Mouse (Mus musculus): ENCODE data around the gene Anxa4. TPM values are rescaled to one million over a fixed set of nuclear protein-coding genes. Genes with fewer than 3 reads are reported as not detected.

The Anxa4 gene
- polyA plus RNA-seq, 1 experiment = 7.1 TPM

GRCm38 (mm10) chr6:86823051-86823431 is 29.7 kb upstream of the Anxa4 start:
- Histone ChIP-seq H3K27ac (ENCODE audit: insufficient read depth, low read length) (0 out of 2 replicates have a peak overlapping the region, but pooled peaks have one; percentile 7), H3K4me3 (ENCODE audit: insufficient read depth, low read length) (0 out of 2 replicates have a peak overlapping the region, but pooled peaks have one; percentile 12), H3K4me1 (ENCODE audit: control insufficient read depth, insufficient read depth, low read length) (peaks cover 8% of the 10 kb centered on the region; the same call in 1 of the 2 replicates)
- TF ChIP-seq CTCF (IDR thresholded peaks at IDR 0.05; ENCODE audit: extremely low read depth, insufficient read depth, low read length) (no peak), POLR2A (IDR thresholded peaks at IDR 0.05; ENCODE audit: extremely low read depth, insufficient read depth, low read length) (no peak)

GRCm38 (mm10) chr6:86822285-86823050 is 29.1 kb upstream of the Anxa4 start:
- no peak for TF ChIP-seq CTCF (IDR thresholded peaks at IDR 0.05; ENCODE audit: extremely low read depth, insufficient read depth, low read length)
- TF ChIP-seq POLR2A (IDR thresholded peaks at IDR 0.05; ENCODE audit: extremely low read depth, insufficient read depth, low read length) = peak; percentile 38; the same call in 1 of the 2 replicates
- H3K27ac ChIP-seq (ENCODE audit: insufficient read depth, low read length) = peak overlapping the region; percentile 61
- H3K4me3 ChIP-seq (ENCODE audit: insufficient read depth, low read length) = peak overlapping the region; percentile 12
- peaks cover 8% of the 10 kb centered on the region; the same call in 1 of the 2 replicates for H3K4me1 ChIP-seq (ENCODE audit: control insufficient read depth, insufficient read depth, low read length)

GRCm38 (mm10) chr6:86820690-86821089 is 27.3 kb upstream of the Anxa4 start:
- no peak for TF ChIP-seq POLR2A (IDR thresholded peaks at IDR 0.05; ENCODE audit: extremely low read depth, insufficient read depth, low read length)
- peak; percentile 33; the same call in 1 of the 2 replicates for TF ChIP-seq CTCF (IDR thresholded peaks at IDR 0.05; ENCODE audit: extremely low read depth, insufficient read depth, low read length)
- H3K4me3 ChIP-seq (ENCODE audit: insufficient read depth, low read length) = no peak overlapping the region
- no peak overlapping the region for H3K27ac ChIP-seq (ENCODE audit: insufficient read depth, low read length)
- H3K4me1 ChIP-seq (ENCODE audit: control insufficient read depth, insufficient read depth, low read length) = peaks cover 9% of the 10 kb centered on the region

- H3K4me1 ChIP-seq (ENCODE audit: control insufficient read depth, insufficient read depth, low read length) = peaks cover 12% of the 10 kb centered on the region
- H3K4me3 ChIP-seq (ENCODE audit: insufficient read depth, low read length) = no peak overlapping the region
- no peak for TF ChIP-seq POLR2A (IDR thresholded peaks at IDR 0.05; ENCODE audit: extremely low read depth, insufficient read depth, low read length)
- no peak for TF ChIP-seq CTCF (IDR thresholded peaks at IDR 0.05; ENCODE audit: extremely low read depth, insufficient read depth, low read length)
- no peak overlapping the region for H3K27ac ChIP-seq (ENCODE audit: insufficient read depth, low read length)
These were observed 26.5 kb upstream of the Anxa4 start for GRCm38 (mm10) chr6:86819926-86820325.

- H3K4me3 ChIP-seq (ENCODE audit: insufficient read depth, low read length) = no peak overlapping the region
- no peak overlapping the region for H3K27ac ChIP-seq (ENCODE audit: insufficient read depth, low read length)
- no peak for TF ChIP-seq POLR2A (IDR thresholded peaks at IDR 0.05; ENCODE audit: extremely low read depth, insufficient read depth, low read length)
- TF ChIP-seq CTCF (IDR thresholded peaks at IDR 0.05; ENCODE audit: extremely low read depth, insufficient read depth, low read length) = no peak
- peaks cover 13% of the 10 kb centered on the region for H3K4me1 ChIP-seq (ENCODE audit: control insufficient read depth, insufficient read depth, low read length)
These were observed 25.5 kb upstream of the Anxa4 start for GRCm38 (mm10) chr6:86818914-86819313.

- Histone ChIP-seq H3K4me1 (ENCODE audit: control insufficient read depth, insufficient read depth, low read length) (peaks cover 6% of the 10 kb centered on the region), H3K27ac (ENCODE audit: insufficient read depth, low read length) (no peak overlapping the region), H3K4me3 (ENCODE audit: insufficient read depth, low read length) (no peak overlapping the region)
- TF ChIP-seq POLR2A (IDR thresholded peaks at IDR 0.05; ENCODE audit: extremely low read depth, insufficient read depth, low read length) = no peak
- TF ChIP-seq CTCF (IDR thresholded peaks at IDR 0.05; ENCODE audit: extremely low read depth, insufficient read depth, low read length) = peak; percentile 24; the same call in 1 of the 2 replicates
These were observed 23.2 kb upstream of the Anxa4 start for GRCm38 (mm10) chr6:86816586-86816985.

- H3K27ac ChIP-seq (ENCODE audit: insufficient read depth, low read length) = peak overlapping the region; percentile 4; the same call in 1 of the 2 replicates
- TF ChIP-seq CTCF (IDR thresholded peaks at IDR 0.05; ENCODE audit: extremely low read depth, insufficient read depth, low read length) = no peak
- no peak for TF ChIP-seq POLR2A (IDR thresholded peaks at IDR 0.05; ENCODE audit: extremely low read depth, insufficient read depth, low read length)
- H3K4me1 ChIP-seq (ENCODE audit: control insufficient read depth, insufficient read depth, low read length) = peaks cover 6% of the 10 kb centered on the region
- H3K4me3 ChIP-seq (ENCODE audit: insufficient read depth, low read length) = no peak overlapping the region
These were observed 22.1 kb upstream of the Anxa4 start for GRCm38 (mm10) chr6:86815436-86815835.

- H3K4me1 ChIP-seq (ENCODE audit: control insufficient read depth, insufficient read depth, low read length) = peaks cover 6% of the 10 kb centered on the region
- no peak overlapping the region for H3K4me3 ChIP-seq (ENCODE audit: insufficient read depth, low read length)
- TF ChIP-seq POLR2A (IDR thresholded peaks at IDR 0.05; ENCODE audit: extremely low read depth, insufficient read depth, low read length) (no peak), CTCF (IDR thresholded peaks at IDR 0.05; ENCODE audit: extremely low read depth, insufficient read depth, low read length) (no peak)
- H3K27ac ChIP-seq (ENCODE audit: insufficient read depth, low read length) = peak overlapping the region; percentile 4; the same call in 1 of the 2 replicates
These were observed 21.5 kb upstream of the Anxa4 start for GRCm38 (mm10) chr6:86814926-86815325.

GRCm38 (mm10) chr6:86813341-86813740 is 20.0 kb upstream of the Anxa4 start:
- peaks cover 6% of the 10 kb centered on the region for H3K4me1 ChIP-seq (ENCODE audit: control insufficient read depth, insufficient read depth, low read length)
- no peak overlapping the region for H3K4me3 ChIP-seq (ENCODE audit: insufficient read depth, low read length)
- TF ChIP-seq CTCF (IDR thresholded peaks at IDR 0.05; ENCODE audit: extremely low read depth, insufficient read depth, low read length) = peak; percentile 48
- TF ChIP-seq POLR2A (IDR thresholded peaks at IDR 0.05; ENCODE audit: extremely low read depth, insufficient read depth, low read length) = no peak
- H3K27ac ChIP-seq (ENCODE audit: insufficient read depth, low read length) = no peak overlapping the region

GRCm38 (mm10) chr6:86812919-86813318 is 19.5 kb upstream of the Anxa4 start:
- Histone ChIP-seq H3K4me1 (ENCODE audit: control insufficient read depth, insufficient read depth, low read length) (peaks cover 6% of the 10 kb centered on the region), H3K4me3 (ENCODE audit: insufficient read depth, low read length) (no peak overlapping the region), H3K27ac (ENCODE audit: insufficient read depth, low read length) (no peak overlapping the region)
- TF ChIP-seq CTCF (IDR thresholded peaks at IDR 0.05; ENCODE audit: extremely low read depth, insufficient read depth, low read length) (no peak), POLR2A (IDR thresholded peaks at IDR 0.05; ENCODE audit: extremely low read depth, insufficient read depth, low read length) (no peak)

Measured in cortical plate, adult 2 months (tissue).